Mouse (Mus musculus): ENCODE measurements around the gene Tpst2.

Gene Tpst2

GRCm38 (mm10) chr5:112326446-112327009, 50.0 kb downstream of the Tpst2 start:
- in situ Hi-C loops (cut with MboI, MseI), result no loop called here

GRCm38 (mm10) chr5:112327854-112328253, 51.4 kb downstream of the Tpst2 start:
- in situ Hi-C loops (cut with MboI, MseI), result no loop called here

GRCm38 (mm10) chr5:112329805-112330564, 53.5 kb downstream of the Tpst2 start:
- in situ Hi-C loops (cut with MboI, MseI), result no loop called here

GRCm38 (mm10) chr5:112335473-112335872, 59.0 kb downstream of the Tpst2 start:
- in situ Hi-C loops (cut with MboI, MseI), result loop anchor here (5.0 kb wide), 1 partner anchor 93 kb away; no protein-coding TSS in a partner anchor

GRCm38 (mm10) chr5:112337004-112337403, 60.5 kb downstream of the Tpst2 start:
- in situ Hi-C loops (cut with MboI, MseI), result loop anchor here (5.0 kb wide), 1 partner anchor 95 kb away; no protein-coding TSS in a partner anchor

GRCm38 (mm10) chr5:112339215-112339614, 62.7 kb downstream of the Tpst2 start:
- in situ Hi-C loops (cut with MboI, MseI), result loop anchor here (5.0 kb wide), 1 partner anchor 97 kb away; no protein-coding TSS in a partner anchor

- in situ Hi-C loops (cut with MboI, MseI), result no loop called here
Measured at GRCm38 (mm10) chr5:112342463-112343204, 66.1 kb downstream of the Tpst2 start, which contains the start of the genes Srrd and Hps4. Gene Srrd, minus strand, starts transcription at chr5:112343040. Gene Hps4, plus strand, starts transcription at chr5:112343083.

- in situ Hi-C loops (cut with MboI, MseI), result no loop called here
Measured at GRCm38 (mm10) chr5:112343205-112343595, 66.7 kb downstream of the Tpst2 start.

GRCm38 (mm10) chr5:112344092-112344960, 67.8 kb downstream of the Tpst2 start:
- in situ Hi-C loops (cut with MboI, MseI), result no loop called here

- in situ Hi-C loops (cut with MboI, MseI), result no loop called here
Measured at GRCm38 (mm10) chr5:112346211-112346965, 69.9 kb downstream of the Tpst2 start.

GRCm38 (mm10) chr5:112349169-112349568, 72.7 kb downstream of the Tpst2 start:
- in situ Hi-C loops (cut with MboI, MseI), result no loop called here

- in situ Hi-C loops (cut with MboI, MseI), result no loop called here
Measured at GRCm38 (mm10) chr5:112355493-112355892, 79.0 kb downstream of the Tpst2 start.

GRCm38 (mm10) chr5:112355910-112356309, 79.4 kb downstream of the Tpst2 start, which contains the start of gene Gm6583:
Gene Gm6583, minus strand, starts transcription at chr5:112356033.
- in situ Hi-C loops (cut with MboI, MseI), result no loop called here

- in situ Hi-C loops (cut with MboI, MseI), result no loop called here
Measured at GRCm38 (mm10) chr5:112356322-112356721, 79.8 kb downstream of the Tpst2 start.

GRCm38 (mm10) chr5:112359520-112359919, 83.0 kb downstream of the Tpst2 start:
- in situ Hi-C loops (cut with MboI, MseI), result no loop called here

- in situ Hi-C loops (cut with MboI, MseI), result loop anchor here in 1 of 2 experiments (10.0 kb wide), 1 partner anchor 425 kb away; no protein-coding TSS in a partner anchor
Measured at GRCm38 (mm10) chr5:112360077-112360476, 83.6 kb downstream of the Tpst2 start.

- in situ Hi-C loops (cut with MboI, MseI), result loop anchor here in 1 of 2 experiments (10.0 kb wide), 1 partner anchor 429 kb away; no protein-coding TSS in a partner anchor
Measured at GRCm38 (mm10) chr5:112364184-112364797, 87.8 kb downstream of the Tpst2 start.

Data from T-helper 17 cell (primary cell).